Comparison of ENCODE assay signal across 17 mouse cellular contexts in genomic region chr8:44805179-44805815, GRCm38 (mm10).
A peak's percentile ranks its signal among the peaks of the same experiment; 100 is the strongest.
DNase-seq lines count a peak whose midpoint lies in the region; ATAC-seq and TF ChIP-seq lines count a peak whose summit lies in the region.
"Had no signal": no experiment of that assay in that cellular context is flagged by ENCODE, and none has a peak within 500 bp of the region (broad histone marks: within the 10 kb centered on the region; RNA-seq: fewer than 3 reads in every experiment).

No protein-coding gene starts in this region.

- peak; percentile 26 for DNase-seq in heart, postnatal 4 days
- no peak for DNase-seq in heart, adult 8-10 months (ENCODE audit: low spot score)
- peak; percentile 74 for DNase-seq in 3T3-L1 (ENCODE audit: low read depth, low spot score)
- DNase-seq in NIH3T3 (ENCODE audit: low read depth), result peak; percentile 41
- no peak for DNase-seq in forebrain, embryonic 10.5 days (ENCODE audit: extremely low spot score, low spot score)
- DNase-seq: cerebellum, adult 11-12 months; cerebellum, postnatal 25 days; gastrocnemius, postnatal 25 days; kidney, adult 11 months; kidney, postnatal 14 days; layer of hippocampus, adult 9-11 months; liver, embryonic 13.5 days had no signal

- no peak overlapping the region for H3K4me3 ChIP-seq in myocyte
- no peak overlapping the region for H3K4me3 ChIP-seq in forebrain, embryonic 10.5 days
- H3K4me3 ChIP-seq in kidney, embryonic 14.5 days (ENCODE audit: low read length), result no peak overlapping the region
- H3K4me3 ChIP-seq: forebrain, embryonic 13.5 days; liver, embryonic 13.5 days; midbrain, embryonic 15.5 days had no signal

- ATAC-seq in kidney, embryonic 14.5 days (ENCODE audit: low FRiP score, low TSS enrichment), result no peak
- ATAC-seq: forebrain, embryonic 13.5 days; midbrain, embryonic 15.5 days had no signal

- no peaks in the 10 kb centered on the region for H3K79me2 ChIP-seq in myocyte (ENCODE audit: control insufficient read depth, insufficient read depth)

- 73% methylated on average over 11 of the region's 11 CpGs for WGBS in forebrain, embryonic 10.5 days
- WGBS in kidney, embryonic 14.5 days, result 74% methylated on average over 11 of the region's 11 CpGs

- H3K27ac ChIP-seq in forebrain, embryonic 10.5 days, result no peak overlapping the region
- H3K27ac ChIP-seq in kidney, embryonic 14.5 days (ENCODE audit: low read depth, low read length), result no peak overlapping the region
- H3K27ac ChIP-seq: forebrain, embryonic 13.5 days; hindbrain, embryonic 14.5 days; liver, embryonic 13.5 days; midbrain, embryonic 15.5 days had no signal

- no peaks in the 10 kb centered on the region for H3K36me3 ChIP-seq in myocyte (ENCODE audit: control insufficient read depth, insufficient read depth)
- no peaks in the 10 kb centered on the region for H3K36me3 ChIP-seq in forebrain, embryonic 10.5 days (replicated peaks)
- H3K36me3 ChIP-seq in kidney, embryonic 14.5 days (ENCODE audit: control insufficient read depth, insufficient read depth, low read length), result no peaks in the 10 kb centered on the region
- H3K36me3 ChIP-seq: liver, embryonic 13.5 days; midbrain, embryonic 15.5 days had no signal

- H3ac ChIP-seq in myocyte (ENCODE audit: control insufficient read depth, insufficient read length), result no peak overlapping the region

- peaks cover 18% of the 10 kb centered on the region for H3K4me1 ChIP-seq in forebrain, embryonic 10.5 days
- H3K4me1 ChIP-seq in kidney, embryonic 14.5 days (ENCODE audit: control insufficient read depth, insufficient read depth, low read length), result peaks cover 22% of the 10 kb centered on the region
- H3K4me1 ChIP-seq: forebrain, embryonic 13.5 days; liver, embryonic 13.5 days; midbrain, embryonic 15.5 days had no signal

- no peak for TF ChIP-seq POLR2A in myocyte (IDR thresholded peaks at IDR 0.05; ENCODE audit: insufficient read length, low read depth)

- H3K4me2 ChIP-seq in myocyte (ENCODE audit: low read depth), result peak overlapping the region; percentile 61
- H3K4me2 ChIP-seq in kidney, embryonic 14.5 days (replicated peaks; ENCODE audit: low read depth, low read length), result no peak overlapping the region
- H3K4me2 ChIP-seq: forebrain, embryonic 13.5 days; hindbrain, embryonic 14.5 days; liver, embryonic 13.5 days; midbrain, embryonic 15.5 days had no signal

- H3K9ac ChIP-seq in kidney, embryonic 14.5 days (ENCODE audit: low read depth, low read length), result no peak overlapping the region
- H3K9ac ChIP-seq: forebrain, embryonic 13.5 days; hindbrain, embryonic 14.5 days; liver, embryonic 13.5 days; midbrain, embryonic 15.5 days had no signal

- H3K9me3 ChIP-seq in forebrain, embryonic 10.5 days, result no peaks in the 10 kb centered on the region
- H3K9me3 ChIP-seq in kidney, embryonic 14.5 days (ENCODE audit: control insufficient read depth, low read length), result no peaks in the 10 kb centered on the region
- H3K9me3 ChIP-seq: forebrain, embryonic 13.5 days; liver, embryonic 13.5 days; midbrain, embryonic 15.5 days had no signal

- no peaks in the 10 kb centered on the region for H3K27me3 ChIP-seq in myocyte (ENCODE audit: control insufficient read depth, insufficient read depth, insufficient read length)
- no peaks in the 10 kb centered on the region for H3K27me3 ChIP-seq in forebrain, embryonic 10.5 days (ENCODE audit: poor library complexity, severe bottlenecking)
- no peaks in the 10 kb centered on the region for H3K27me3 ChIP-seq in kidney, embryonic 14.5 days (ENCODE audit: control insufficient read depth, insufficient read depth, low read length)
- H3K27me3 ChIP-seq: forebrain, embryonic 13.5 days; liver, embryonic 13.5 days; midbrain, embryonic 15.5 days had no signal

TF ChIP-seq in myocyte, 11 proteins besides CTCF, POLR2A, EP300 and RAD21:
- no peak for TF ChIP-seq TCF3 (IDR thresholded peaks at IDR 0.05; ENCODE audit: insufficient read length, low read depth)
- TF ChIP-seq CEBPB (IDR thresholded peaks at IDR 0.05; ENCODE audit: insufficient read depth, poor library complexity, severe bottlenecking), result no peak
- no peak for TF ChIP-seq POLR2AphosphoS2 (IDR thresholded peaks at IDR 0.05; ENCODE audit: insufficient read length, low read depth)
- no peak for TF ChIP-seq REST (IDR thresholded peaks at IDR 0.05; ENCODE audit: insufficient read depth, insufficient read length)
- no peak for TF ChIP-seq MAX (IDR thresholded peaks at IDR 0.05; ENCODE audit: low read depth)
- TF ChIP-seq TCF12 (IDR thresholded peaks at IDR 0.05; ENCODE audit: insufficient read depth, poor library complexity, severe bottlenecking), result no peak
- no peak for TF ChIP-seq MYOG (IDR thresholded peaks at IDR 0.05; ENCODE audit: control insufficient read depth in 1 of 3, insufficient read depth in 1 of 3, insufficient read length in 2 of 3, low read depth in 2 of 3)
- no peak for TF ChIP-seq USF1 (IDR thresholded peaks at IDR 0.05; ENCODE audit: low read depth)
- TF ChIP-seq E2F4 (IDR thresholded peaks at IDR 0.05; ENCODE audit: insufficient read depth), result no peak
- no peak for TF ChIP-seq MYOD1 (IDR thresholded peaks at IDR 0.05; ENCODE audit: control insufficient read depth in 1 of 3, insufficient read length in 2 of 3, low read depth in 2 of 3)
- no peak for TF ChIP-seq SRF (IDR thresholded peaks at IDR 0.05; ENCODE audit: control insufficient read depth, insufficient read length, low read depth)
TF ChIP-seq in myocyte: peak in this region for 0.

Comparison
In these comparisons a context has a peak if more than half of its experiments do, and no peak if none do; other contexts are left out.
1. DNase-seq: peak in heart, postnatal 4 days (single experiment), 3T3-L1 (single experiment) and NIH3T3 (single experiment); none in heart, adult 8-10 months (single experiment) and forebrain, embryonic 10.5 days (single experiment).